Mouse (Mus musculus): Measurements from ENCODE around the gene Bcl11a.

- TF ChIP-seq POLR2A (IDR thresholded peaks at IDR 0.05; ENCODE audit: insufficient read length, low read depth) (no peak), E2F4 (IDR thresholded peaks at IDR 0.05; ENCODE audit: insufficient read depth) (no peak), MAX (IDR thresholded peaks at IDR 0.05; ENCODE audit: low read depth) (no peak), USF1 (IDR thresholded peaks at IDR 0.05; ENCODE audit: low read depth) (no peak), TCF12 (IDR thresholded peaks at IDR 0.05; ENCODE audit: insufficient read depth, poor library complexity, severe bottlenecking) (no peak), REST (IDR thresholded peaks at IDR 0.05; ENCODE audit: insufficient read depth, insufficient read length) (no peak), CEBPB (IDR thresholded peaks at IDR 0.05; ENCODE audit: insufficient read depth, poor library complexity, severe bottlenecking) (no peak), POLR2AphosphoS2 (IDR thresholded peaks at IDR 0.05; ENCODE audit: insufficient read length, low read depth) (no peak), TCF3 (IDR thresholded peaks at IDR 0.05; ENCODE audit: insufficient read length, low read depth) (no peak)
Measured at GRCm38 (mm10) chr11:24153049-24153448, 75.2 kb downstream of the Bcl11a start.
